Mouse (Mus musculus) CD4-positive, CD25-positive, alpha-beta regulatory T cell (primary cell): ENCODE data around the gene Mprip. TPM values are rescaled to one million over a fixed set of nuclear protein-coding genes. Genes with fewer than 3 reads are reported as not detected.

ENCODE experiments used
- polyA plus RNA-seq: library from polyadenylated mRNA; unstranded; fragments of 100-300 nt; shearing (Covaris generic); gene quantifications from one replicate; pipeline ENCODE4 v1.2.1, GENCODE M21; 2017

The Mprip gene
- 81.2 TPM for polyA plus RNA-seq

GRCm38 (mm10) chr11:59661005-59661404 lies at the start of gene Mprip:
TSS of gene Mprip (plus strand) at chr11:59661305.

GRCm38 (mm10) chr11:59787199-59787781 lies 126.2 kb downstream of the Mprip start, which contains the start of gene Pld6:
TSS of gene Pld6 (minus strand) at chr11:59787645.

GRCm38 (mm10) chr11:59809670-59810474 lies 148.8 kb downstream of the Mprip start, which contains the start of gene Flcn:
TSS of gene Flcn (minus strand) at chr11:59810016.

Other genes starting within 250 kb of the Mprip start
- 10.5 TPM for gene Jmjd4, start 211.3 kb upstream of the Mprip start, polyA plus RNA-seq
- gene Snap47, start 210.1 kb upstream of the Mprip start, polyA plus RNA-seq = 58.7 TPM
- 4.1 TPM for gene Zfp867, start 188.8 kb upstream of the Mprip start, polyA plus RNA-seq
- 25.6 TPM for gene Zkscan17, start 134.6 kb upstream of the Mprip start, polyA plus RNA-seq
- 0.06 TPM for gene Nlrp3, start 119.7 kb upstream of the Mprip start, polyA plus RNA-seq
- gene Olfr222, start 85.1 kb upstream of the Mprip start, polyA plus RNA-seq = not detected
- not detected for gene Olfr223, start 68.0 kb upstream of the Mprip start, polyA plus RNA-seq
- gene Pld6, start 126.3 kb downstream of the Mprip start, polyA plus RNA-seq = 0.38 TPM
- 55.8 TPM for gene Flcn, start 148.7 kb downstream of the Mprip start, polyA plus RNA-seq
- 19.7 TPM for gene Nt5m, start 178.1 kb downstream of the Mprip start, polyA plus RNA-seq
- 96.1 TPM for gene Cops3, start 178.5 kb downstream of the Mprip start, polyA plus RNA-seq